Mouse (Mus musculus) small intestine, adult 2 months (tissue): Measurements from ENCODE around the gene C330021F23Rik.

Source experiments
- CTCF ChIP-seq: fragments of 200-500 bp; IDR thresholded peaks from 2 replicates; pipeline ENCODE4 v1.5.1; 2012; ENCODE audit warnings: low read depth, mild to moderate bottlenecking, control low read depth, inconsistent platforms, low read length, moderate library complexity, mixed read lengths; ENCODE audit not compliant: insufficient replicate concordance, insufficient read length; ENCODE audit errors: extremely low read depth
- POLR2A ChIP-seq: fragments of 200-500 bp; IDR thresholded peaks from 2 replicates; pipeline ENCODE4 v1.6.1; 2012; ENCODE audit warnings: low read depth, mild to moderate bottlenecking, control low read depth, inconsistent platforms, low read length, moderate library complexity

DNA sequence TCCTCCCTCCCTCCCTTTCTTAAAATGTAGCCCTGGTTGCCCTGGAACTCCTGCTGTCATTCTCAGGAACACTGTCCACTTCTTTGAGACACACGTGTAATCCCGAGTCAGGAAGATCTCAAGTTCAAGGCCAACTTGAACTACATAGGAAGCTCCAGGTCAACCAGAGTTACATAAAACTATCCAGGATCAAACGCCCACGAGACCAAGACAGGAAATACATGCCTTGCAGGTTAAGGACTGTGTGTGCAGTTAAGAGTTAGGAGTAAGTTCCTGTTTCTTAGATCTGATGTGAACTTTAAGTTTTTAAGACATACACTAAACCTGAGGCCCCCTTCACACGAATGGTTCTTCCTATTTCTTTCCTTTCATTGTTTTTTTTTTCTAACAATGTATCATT lies 59.2 kb downstream of the C330021F23Rik start:
- TF ChIP-seq POLR2A (no peak), CTCF (no peak)
